Mouse (Mus musculus): ENCODE results near the gene Dph2.

DNA sequence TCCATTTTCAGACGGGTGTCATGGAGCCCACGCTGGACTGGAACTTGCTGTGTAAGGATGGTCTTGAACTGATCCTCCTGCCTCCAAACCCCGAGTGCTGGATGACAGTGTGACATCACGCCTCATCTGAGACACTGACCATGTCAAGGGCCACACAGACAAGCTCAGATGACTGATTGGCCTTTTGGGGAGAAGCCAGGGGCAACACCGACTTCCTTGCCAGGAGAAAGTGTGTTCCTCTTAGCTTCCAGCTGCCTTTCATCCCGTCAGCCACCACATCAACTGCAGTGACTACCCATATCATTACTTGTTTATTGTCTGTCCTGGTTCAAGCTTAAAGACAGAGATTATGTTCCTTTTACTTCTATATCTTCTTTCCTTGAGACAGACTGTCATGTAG is 33.1 kb upstream of the Dph2 start:
- TF ChIP-seq POLR2A (IDR thresholded peaks at IDR 0.05; ENCODE audit: insufficient read depth, low read depth, low read length) = no peak
- no peak for TF ChIP-seq CTCF (IDR thresholded peaks at IDR 0.05; ENCODE audit: insufficient read depth, low read depth, low read length)
